Mouse (Mus musculus) neural tube, embryonic 15.5 days (tissue): ENCODE measurements around the gene Ttn. TPM values are rescaled to one million over a fixed set of nuclear protein-coding genes. Genes with fewer than 3 reads are reported as not detected.

Experiments
- ATAC-seq: fragments of 200-750 bp; cut with Nextera tagmentation; 2 replicates; pipeline ENCODE4 v1.8.0; 2017; ENCODE audit warnings: mild to moderate bottlenecking, moderate TSS enrichment, moderate library complexity; ENCODE audit not compliant: low FRiP score
- H3K27ac ChIP-seq: fragments of 300-500 bp; sonication (generic); replicated peaks from 2 replicates; pipeline ENCODE4 v1.5.1; 2015; ENCODE audit warnings: mild to moderate bottlenecking, inconsistent platforms
- H3K27me3 ChIP-seq: fragments of 300-500 bp; sonication (generic); replicated peaks from 2 replicates; pipeline ENCODE4 v1.6.1; 2015; ENCODE audit warnings: inconsistent platforms
- H3K36me3 ChIP-seq: fragments of 300-500 bp; sonication (generic); 2 replicates; pipeline ENCODE4 v1.6.1; 2015; ENCODE audit warnings: inconsistent platforms
- H3K4me1 ChIP-seq: fragments of 300-500 bp; sonication (generic); 2 replicates; pipeline ENCODE4 v1.6.1; 2015; ENCODE audit warnings: inconsistent platforms
- H3K4me2 ChIP-seq: fragments of 300-500 bp; sonication (generic); 2 replicates; pipeline ENCODE4 v1.6.1; 2015; ENCODE audit warnings: inconsistent platforms, mild to moderate bottlenecking, moderate library complexity
- H3K4me3 ChIP-seq: fragments of 300-500 bp; sonication (generic); replicated peaks from 2 replicates; pipeline ENCODE4 v1.5.1; 2015; ENCODE audit warnings: mild to moderate bottlenecking, inconsistent platforms
- H3K9ac ChIP-seq: fragments of 300-500 bp; sonication (generic); replicated peaks from 2 replicates; pipeline ENCODE4 v1.6.1; 2015; ENCODE audit warnings: mild to moderate bottlenecking, inconsistent platforms
- H3K9me3 ChIP-seq: fragments of 300-500 bp; sonication (generic); replicated peaks from 2 replicates; pipeline ENCODE4 v1.6.1; 2016; ENCODE audit warnings: inconsistent platforms
- WGBS: fragments of 180-500 bp; shearing (Covaris S2); methylation state at CpG from one replicate; pipeline ENCODE4 v1.1.7; 2015; ENCODE audit warnings: mixed read lengths; 5-methylcytosine and 5-hydroxymethylcytosine counted together
- polyA plus RNA-seq: library from polyadenylated mRNA; unstranded; fragments of >200 nt; fragmentation: Nextera tagmentation; extraction: Ambion mirVana; gene quantifications from 2 replicates; pipeline ENCODE4 v1.2.1, GENCODE M21; 2015

The Ttn gene
- polyA plus RNA-seq, 1 experiment from 2014 or later: 14.1 TPM

DNA sequence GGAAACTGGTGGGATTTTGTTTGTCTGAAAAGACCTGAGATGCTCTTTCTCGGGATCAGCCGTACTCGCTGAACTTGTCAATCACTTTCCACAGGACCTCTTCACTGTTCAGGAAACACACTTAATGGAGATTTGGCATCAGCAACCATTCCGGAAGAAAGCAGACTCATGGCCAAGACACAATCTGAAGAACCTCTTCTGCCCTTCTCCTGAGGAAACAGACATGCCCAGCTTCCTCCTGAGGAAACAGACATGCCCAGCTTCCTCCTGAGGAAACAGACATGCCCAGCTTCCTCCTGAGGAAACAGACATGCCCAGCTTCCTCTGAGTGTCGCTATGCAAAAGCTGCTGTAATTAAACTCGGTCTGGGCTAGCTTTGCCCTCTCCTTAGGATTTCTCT is 287.1 kb downstream of the Ttn start:
- H3K4me3 ChIP-seq: no peak overlapping the region
- no peak overlapping the region for H3K9ac ChIP-seq
- no peaks in the 10 kb centered on the region for H3K27me3 ChIP-seq
- H3K27ac ChIP-seq: no peak overlapping the region
- H3K9me3 ChIP-seq: no peaks in the 10 kb centered on the region
- H3K4me1 ChIP-seq: no peaks in the 10 kb centered on the region
- H3K4me2 ChIP-seq: no peak overlapping the region
- 89% methylated on average over 6 of the region's 6 CpGs for WGBS
- H3K36me3 ChIP-seq: peaks cover 59% of the 10 kb centered on the region
- no peak for ATAC-seq

DNA sequence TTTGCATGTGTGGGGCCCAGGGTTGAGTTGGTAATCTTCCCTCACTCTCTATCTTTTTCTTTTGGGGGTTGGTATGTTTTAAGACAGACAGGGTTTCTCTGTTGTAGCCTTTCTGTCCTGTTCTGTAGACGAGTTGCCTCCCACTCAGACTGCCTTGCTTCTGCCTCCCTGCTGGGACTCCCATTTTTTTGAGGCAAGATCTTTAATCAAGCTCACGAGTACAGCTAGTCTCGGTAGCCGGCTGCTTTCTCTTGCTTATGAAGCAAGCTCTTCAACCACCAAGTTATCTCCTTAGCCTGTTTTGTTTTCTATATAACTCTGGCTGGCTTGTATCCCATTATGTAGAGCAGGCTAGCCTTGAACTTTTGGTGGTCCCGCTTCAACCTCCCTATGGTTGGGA is 288.6 kb downstream of the Ttn start:
- H3K4me2 ChIP-seq: no peak overlapping the region
- no peak overlapping the region for H3K9ac ChIP-seq
- H3K36me3 ChIP-seq: peaks cover 56% of the 10 kb centered on the region
- no peak for ATAC-seq
- H3K4me1 ChIP-seq: no peaks in the 10 kb centered on the region
- H3K27ac ChIP-seq: no peak overlapping the region
- no peaks in the 10 kb centered on the region for H3K27me3 ChIP-seq
- H3K4me3 ChIP-seq: no peak overlapping the region
- 89% methylated on average over 5 of the region's 5 CpGs for WGBS
- H3K9me3 ChIP-seq: no peaks in the 10 kb centered on the region

DNA sequence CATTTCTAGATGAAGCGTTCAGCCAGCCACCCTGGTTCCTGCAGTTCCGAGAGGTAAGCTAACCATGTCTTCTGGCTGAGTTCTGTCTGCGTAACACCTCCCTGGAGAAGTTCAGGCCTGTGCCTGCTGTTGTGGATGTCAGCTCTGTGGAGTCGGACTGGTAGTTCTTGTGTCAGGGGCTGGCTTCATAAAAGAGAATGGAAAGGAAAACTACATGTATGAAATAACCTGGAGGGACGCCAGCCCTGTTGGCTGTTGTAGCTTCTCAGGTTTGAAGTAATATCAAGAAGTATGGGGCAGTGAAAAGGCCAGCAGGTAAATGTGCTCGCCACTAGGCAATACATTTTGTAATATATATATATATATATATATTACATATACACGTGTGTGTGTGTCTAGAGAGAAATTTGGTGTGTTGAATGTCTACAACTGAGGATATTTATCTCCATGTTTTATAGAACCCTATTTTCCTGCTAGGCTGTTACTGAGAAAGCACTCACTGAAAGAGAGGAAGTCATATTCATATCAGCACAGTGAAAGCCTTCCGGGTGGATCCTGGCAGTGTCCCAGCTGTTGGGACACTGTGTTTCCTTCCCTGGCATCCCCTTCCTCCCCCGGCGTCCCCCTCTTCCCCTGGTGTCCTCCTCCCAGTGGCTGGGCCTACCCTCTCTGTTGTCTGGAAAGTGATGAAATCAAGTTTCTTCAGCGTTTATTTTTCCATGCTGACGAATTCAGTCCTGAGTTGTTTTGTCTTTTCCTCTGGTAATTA is 291.7 kb downstream of the Ttn start:
- WGBS: 87% methylated on average over 12 of the region's 12 CpGs
- Histone ChIP-seq H3K4me2 (no peak overlapping the region), H3K27ac (no peak overlapping the region), H3K27me3 (no peaks in the 10 kb centered on the region), H3K36me3 (peaks cover 71% of the 10 kb centered on the region), H3K4me1 (no peaks in the 10 kb centered on the region), H3K9ac (no peak overlapping the region), H3K4me3 (no peak overlapping the region), H3K9me3 (no peaks in the 10 kb centered on the region)
- no peak for ATAC-seq

DNA sequence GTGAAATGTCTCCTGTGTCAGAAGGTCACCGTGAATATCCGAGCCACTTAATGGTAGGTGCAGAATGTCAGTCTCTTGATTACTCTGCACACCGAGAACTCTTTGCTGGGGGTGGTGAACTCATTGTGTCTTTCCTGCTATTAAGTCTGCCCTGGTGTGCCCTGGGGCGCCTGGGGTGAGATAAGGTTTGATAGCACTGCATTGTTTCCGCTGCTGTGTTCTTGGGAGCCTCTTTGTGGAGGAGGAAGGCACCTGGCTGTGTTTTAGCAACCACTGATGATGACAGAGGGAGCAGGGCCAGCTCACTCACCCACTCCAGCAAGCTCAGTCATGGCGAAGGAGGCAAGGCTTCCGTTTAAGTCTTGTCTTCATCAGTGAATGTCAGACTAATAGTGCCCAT is 294.2 kb downstream of the Ttn start:
- Histone ChIP-seq H3K4me2 (no peak overlapping the region), H3K4me3 (no peak overlapping the region), H3K9ac (no peak overlapping the region), H3K36me3 (peaks cover 70% of the 10 kb centered on the region), H3K4me1 (no peaks in the 10 kb centered on the region), H3K27ac (no peak overlapping the region), H3K27me3 (no peaks in the 10 kb centered on the region), H3K9me3 (no peaks in the 10 kb centered on the region)
- 38% methylated on average over 7 of the region's 7 CpGs for WGBS
- ATAC-seq: no peak

DNA sequence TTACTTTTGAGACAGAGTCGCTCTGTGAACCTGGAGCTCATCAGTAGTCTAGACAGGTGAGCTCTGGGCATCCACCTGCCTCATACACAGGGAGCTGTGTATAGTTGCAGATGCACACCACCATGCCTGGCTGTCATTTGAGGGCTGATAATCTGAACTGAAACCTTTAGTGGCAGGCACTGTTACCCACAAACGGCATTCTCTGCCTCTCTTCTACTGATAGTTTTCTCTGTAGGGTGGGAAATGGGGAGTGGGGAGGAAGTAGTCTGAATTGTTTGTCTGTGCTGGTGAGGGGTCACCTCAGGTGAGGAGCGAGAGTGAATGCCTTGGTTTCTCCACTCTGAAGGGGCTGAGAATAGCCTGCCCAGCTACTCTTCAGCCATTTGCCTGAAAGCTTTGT is 294.7 kb downstream of the Ttn start:
- no peaks in the 10 kb centered on the region for H3K9me3 ChIP-seq
- H3K27ac ChIP-seq: no peak overlapping the region
- WGBS: 63% methylated on average over 3 of the region's 3 CpGs
- H3K36me3 ChIP-seq: peaks cover 70% of the 10 kb centered on the region
- no peak for ATAC-seq
- H3K27me3 ChIP-seq: no peaks in the 10 kb centered on the region
- H3K4me3 ChIP-seq: no peak overlapping the region
- no peaks in the 10 kb centered on the region for H3K4me1 ChIP-seq
- H3K4me2 ChIP-seq: no peak overlapping the region
- H3K9ac ChIP-seq: no peak overlapping the region

DNA sequence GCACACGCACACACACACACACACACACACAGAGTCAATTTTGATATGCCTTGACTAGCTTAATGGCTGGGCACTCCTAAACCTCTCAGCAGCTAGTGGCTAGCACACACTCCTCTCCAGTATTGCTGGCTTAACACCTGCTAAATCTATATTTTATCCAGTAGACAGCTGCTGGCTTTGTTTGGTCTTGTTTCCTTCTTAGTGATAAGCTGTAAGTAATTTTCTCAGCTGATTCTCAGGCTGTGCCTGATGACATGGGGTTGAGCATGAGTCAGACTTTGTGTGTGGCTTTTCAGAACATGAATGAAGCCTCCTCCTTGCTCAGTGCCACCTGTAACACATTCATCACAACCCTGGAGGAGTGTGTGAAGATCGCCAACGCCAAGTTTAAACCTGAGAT is 295.4 kb downstream of the Ttn start:
- H3K9ac ChIP-seq: no peak overlapping the region
- no peak overlapping the region for H3K4me3 ChIP-seq
- WGBS: 87% methylated on average over 3 of the region's 3 CpGs
- H3K4me1 ChIP-seq: no peaks in the 10 kb centered on the region
- peaks cover 72% of the 10 kb centered on the region for H3K36me3 ChIP-seq
- no peak overlapping the region for H3K4me2 ChIP-seq
- H3K9me3 ChIP-seq: no peaks in the 10 kb centered on the region
- ATAC-seq: no peak
- no peaks in the 10 kb centered on the region for H3K27me3 ChIP-seq
- no peak overlapping the region for H3K27ac ChIP-seq

DNA sequence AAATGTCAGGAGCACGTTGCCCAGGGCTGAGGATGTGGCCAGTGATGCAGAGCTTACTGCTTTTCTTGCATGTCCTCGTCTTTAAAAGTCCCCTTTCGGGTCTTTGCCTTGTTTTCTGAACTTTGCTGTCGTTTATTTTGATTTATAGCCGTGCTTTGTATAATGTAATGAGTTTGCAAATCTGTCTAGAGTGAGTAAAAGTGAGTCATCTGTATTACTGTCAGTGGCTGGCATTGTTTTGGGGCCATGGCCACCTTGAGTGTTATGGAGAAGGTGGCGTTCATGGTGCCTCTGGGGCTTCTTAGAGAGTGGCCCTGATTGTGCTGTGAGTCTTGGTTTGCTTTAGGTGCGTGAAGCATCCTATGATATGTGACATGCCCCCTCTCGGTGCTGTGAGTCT is 300.0 kb downstream of the Ttn start:
- Histone ChIP-seq H3K4me1 (peaks cover 10% of the 10 kb centered on the region; the same call in 1 of the 2 replicates), H3K27ac (no peak overlapping the region), H3K9me3 (no peaks in the 10 kb centered on the region), H3K4me2 (no peak overlapping the region), H3K9ac (no peak overlapping the region), H3K4me3 (no peak overlapping the region), H3K27me3 (no peaks in the 10 kb centered on the region), H3K36me3 (peaks cover 53% of the 10 kb centered on the region)
- 85% methylated on average over 8 of the region's 8 CpGs for WGBS
- ATAC-seq: no peak

DNA sequence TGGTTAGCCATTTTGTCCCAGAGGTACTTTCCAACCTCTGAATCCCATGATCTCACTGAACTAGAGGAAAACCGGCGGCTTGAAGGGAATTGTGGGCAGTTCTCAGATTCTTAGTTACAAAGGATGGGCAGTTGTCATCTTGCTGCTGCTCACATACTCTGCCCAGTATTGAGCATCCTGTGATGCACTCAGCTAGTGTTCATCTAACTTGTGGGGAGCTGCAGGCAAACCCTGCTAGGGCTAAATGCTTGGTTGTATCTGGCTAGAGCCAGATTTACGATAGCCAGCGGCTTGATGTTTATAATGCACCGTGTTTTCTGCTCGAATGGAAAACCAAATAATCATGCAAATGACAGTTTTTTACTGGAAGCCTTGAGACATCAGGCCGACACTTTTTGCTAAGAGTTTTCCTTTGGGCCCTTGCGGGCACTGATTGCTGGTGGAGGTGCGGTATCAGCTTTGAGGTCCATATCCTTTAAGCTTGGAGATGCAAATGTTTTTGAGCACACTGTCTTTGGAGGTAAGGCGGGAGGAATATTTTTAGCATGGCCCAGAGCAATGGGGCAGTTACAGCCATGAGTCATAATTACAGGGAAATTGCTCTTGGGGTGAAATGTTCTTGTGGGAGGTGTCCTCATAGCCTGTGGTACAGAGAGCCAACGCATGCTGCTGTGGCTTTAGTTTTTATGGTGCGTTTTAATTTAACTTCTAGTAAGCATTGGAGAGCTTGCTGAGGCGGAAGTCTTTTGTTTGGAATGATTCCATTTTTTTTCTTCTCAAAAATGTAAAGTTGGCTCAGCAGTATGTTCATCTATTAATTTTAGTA is 305.7 kb downstream of the Ttn start:
- Histone ChIP-seq H3K4me2 (peak overlapping the region; percentile 72), H3K4me1 (peaks cover 42% of the 10 kb centered on the region), H3K27me3 (no peaks in the 10 kb centered on the region), H3K9me3 (no peaks in the 10 kb centered on the region), H3K27ac (no peak overlapping the region), H3K4me3 (peak overlapping the region; percentile 76), H3K36me3 (peaks cover 4% of the 10 kb centered on the region; the same call in 1 of the 2 replicates), H3K9ac (peak overlapping the region; percentile 86)
- ATAC-seq: no peak
- 32% methylated on average over 13 of the region's 13 CpGs for WGBS

DNA sequence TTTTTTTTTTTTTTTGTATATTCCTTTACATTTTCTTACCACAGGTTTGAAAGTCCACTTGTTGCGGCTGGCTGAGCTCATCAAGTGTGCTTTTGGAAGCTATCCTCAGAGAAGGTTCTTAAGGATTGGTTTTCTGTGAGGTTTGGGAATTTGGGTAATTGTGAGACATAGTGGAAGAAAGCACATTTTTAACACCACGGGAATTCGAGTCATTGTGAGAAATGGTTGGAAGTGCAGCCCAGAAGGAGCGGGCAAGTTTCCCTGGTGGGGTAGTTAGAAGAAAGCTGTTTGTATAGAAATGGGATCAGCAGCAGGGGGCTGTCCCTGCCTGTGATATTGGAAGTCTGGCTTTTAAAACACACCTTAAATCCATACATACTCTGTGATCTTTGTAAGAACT is 306.4 kb downstream of the Ttn start:
- 12% methylated on average over 4 of the region's 4 CpGs for WGBS
- peak overlapping the region; percentile 76 for H3K4me3 ChIP-seq
- peak overlapping the region; percentile 86 for H3K9ac ChIP-seq
- peaks cover 4% of the 10 kb centered on the region; the same call in 1 of the 2 replicates for H3K36me3 ChIP-seq
- H3K4me1 ChIP-seq: peaks cover 44% of the 10 kb centered on the region
- no peaks in the 10 kb centered on the region for H3K9me3 ChIP-seq
- H3K4me2 ChIP-seq: peak overlapping the region; percentile 72
- no peak overlapping the region for H3K27ac ChIP-seq
- no peaks in the 10 kb centered on the region for H3K27me3 ChIP-seq
- no peak for ATAC-seq

DNA sequence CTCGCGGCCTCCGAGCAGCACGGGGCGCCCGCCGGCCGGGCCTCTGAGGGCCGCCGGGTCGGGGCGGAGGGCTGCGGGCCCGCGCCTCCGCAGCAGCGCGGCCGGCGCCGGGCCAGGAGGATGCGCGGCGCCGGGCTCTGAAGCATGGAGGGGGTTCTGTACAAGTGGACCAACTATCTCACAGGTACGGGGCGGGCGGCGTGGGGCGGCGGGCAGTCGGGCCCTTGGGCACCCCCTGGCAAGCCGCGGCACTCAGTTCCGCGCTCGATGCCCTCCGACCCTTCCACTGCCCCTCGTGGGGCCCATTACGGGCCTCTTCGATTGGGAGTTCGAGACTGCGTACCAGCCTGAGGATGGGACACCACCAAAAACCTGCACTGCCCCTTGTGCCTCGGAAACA is 306.9 kb downstream of the Ttn start:
- Histone ChIP-seq H3K4me1 (peaks cover 44% of the 10 kb centered on the region), H3K9me3 (no peaks in the 10 kb centered on the region), H3K9ac (peak overlapping the region; percentile 86), H3K27ac (peak overlapping the region; percentile 85), H3K4me3 (peak overlapping the region; percentile 76), H3K36me3 (peaks cover 4% of the 10 kb centered on the region; the same call in 1 of the 2 replicates), H3K4me2 (peak overlapping the region; percentile 72), H3K27me3 (no peaks in the 10 kb centered on the region)
- under 1% methylated on average over 42 of the region's 44 CpGs for WGBS
- ATAC-seq: peak; percentile 40

DNA sequence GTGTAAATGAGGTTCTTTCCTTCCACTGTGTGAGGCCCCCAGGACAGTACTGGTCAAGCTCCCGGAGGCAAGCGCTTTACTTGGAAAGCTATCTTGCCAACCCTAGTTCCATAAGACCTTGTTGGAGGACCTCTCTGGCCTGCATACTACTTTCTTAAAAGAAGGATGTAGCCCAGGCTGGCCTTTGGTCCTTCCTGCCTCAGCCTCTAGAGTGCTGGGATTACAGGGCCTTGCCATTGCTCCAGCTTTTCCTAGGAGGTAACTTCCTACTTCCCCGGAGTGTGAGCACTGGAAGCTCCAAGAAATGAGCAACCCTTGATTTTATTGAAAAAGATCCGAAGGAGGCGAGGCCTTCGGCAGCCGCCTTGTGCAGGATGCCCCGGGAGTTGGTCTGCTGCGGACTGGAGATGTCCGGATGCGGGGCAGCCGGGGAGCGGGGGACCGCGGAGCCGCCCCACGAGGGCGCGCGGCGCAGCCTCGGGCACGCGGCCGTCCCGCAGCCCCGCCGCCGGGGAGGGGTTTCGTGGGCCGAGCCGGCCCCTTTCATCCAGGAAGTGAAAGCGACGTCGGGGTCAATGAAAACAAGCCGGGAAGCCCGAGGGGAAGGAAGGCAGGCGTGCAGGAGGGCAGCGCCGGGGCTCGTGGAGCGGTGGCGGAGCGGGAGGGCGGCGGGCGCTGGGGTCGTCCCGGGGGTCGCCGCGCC is 307.5 kb downstream of the Ttn start, which contains the start of gene Plekha3:
TSS of gene Plekha3 (plus strand) at position 557 of the 703 bp plus-strand sequence.
- Histone ChIP-seq H3K36me3 (no peaks in the 10 kb centered on the region), H3K9ac (peak within 1 kb of the TSS; percentile 86), H3K9me3 (no peaks in the 10 kb centered on the region), H3K4me1 (peaks cover 44% of the 10 kb centered on the region), H3K4me2 (peak within 1 kb of the TSS; percentile 72), H3K4me3 (peak within 1 kb of the TSS; percentile 76), H3K27ac (peak within 1 kb of the TSS; percentile 85), H3K27me3 (no peaks in the 10 kb centered on the region)
- ATAC-seq: peak; percentile 80
- WGBS: 4% methylated on average over 51 of the region's 52 CpGs
